Mouse (Mus musculus) liver, embryonic 15.5 days (tissue): ENCODE measurements at regions not wholly inside any gene's neighbourhood (a gene's known extent, or its start where the extent isn't known, plus 50 kb on each side); places are given as distances from the start of the nearest gene placed in this dataset.

Source experiments
- ATAC-seq: fragments of 200-750 bp; cut with Nextera tagmentation; 2 replicates; pipeline ENCODE4 v1.8.0; 2017; ENCODE audit warnings: moderate number of reproducible peaks, mild to moderate bottlenecking, moderate library complexity; ENCODE audit not compliant: insufficient read depth
- H3K27ac ChIP-seq: fragments of 300-500 bp; sonication (generic); replicated peaks from 2 replicates; pipeline ENCODE4 v1.5.1; 2015; ENCODE audit warnings: mild to moderate bottlenecking, inconsistent platforms
- H3K27me3 ChIP-seq: fragments of 300-500 bp; sonication (generic); 2 replicates; pipeline ENCODE4 v1.6.1; 2015; ENCODE audit warnings: mild to moderate bottlenecking, inconsistent platforms
- H3K36me3 ChIP-seq: fragments of 300-500 bp; sonication (generic); replicated peaks from 2 replicates; pipeline ENCODE4 v1.6.1; 2015; ENCODE audit warnings: moderate library complexity, mild to moderate bottlenecking, inconsistent platforms
- H3K4me1 ChIP-seq: fragments of 300-500 bp; sonication (generic); replicated peaks from 2 replicates; pipeline ENCODE4 v1.6.1; 2015; ENCODE audit warnings: inconsistent platforms
- H3K4me2 ChIP-seq: fragments of 300-500 bp; sonication (generic); 2 replicates; pipeline ENCODE4 v1.6.1; 2015; ENCODE audit warnings: moderate library complexity, mild to moderate bottlenecking, inconsistent platforms
- H3K4me3 ChIP-seq: fragments of 300-500 bp; sonication (generic); replicated peaks from 2 replicates; pipeline ENCODE4 v1.5.1; 2015; ENCODE audit warnings: mild to moderate bottlenecking, inconsistent platforms
- H3K9ac ChIP-seq: fragments of 300-500 bp; sonication (generic); 2 replicates; pipeline ENCODE4 v1.6.1; 2015; ENCODE audit warnings: moderate library complexity, mild to moderate bottlenecking, inconsistent platforms
- H3K9me3 ChIP-seq: fragments of 300-500 bp; sonication (generic); replicated peaks from 2 replicates; pipeline ENCODE4 v1.6.1; 2016; ENCODE audit warnings: inconsistent platforms
- WGBS: fragments of 180-500 bp; shearing (Covaris S2); methylation state at CpG from one replicate; pipeline ENCODE4 v1.1.7; 2015; ENCODE audit warnings: mixed read lengths; ENCODE audit not compliant: insufficient replicate concordance; 5-methylcytosine and 5-hydroxymethylcytosine counted together

DNA sequence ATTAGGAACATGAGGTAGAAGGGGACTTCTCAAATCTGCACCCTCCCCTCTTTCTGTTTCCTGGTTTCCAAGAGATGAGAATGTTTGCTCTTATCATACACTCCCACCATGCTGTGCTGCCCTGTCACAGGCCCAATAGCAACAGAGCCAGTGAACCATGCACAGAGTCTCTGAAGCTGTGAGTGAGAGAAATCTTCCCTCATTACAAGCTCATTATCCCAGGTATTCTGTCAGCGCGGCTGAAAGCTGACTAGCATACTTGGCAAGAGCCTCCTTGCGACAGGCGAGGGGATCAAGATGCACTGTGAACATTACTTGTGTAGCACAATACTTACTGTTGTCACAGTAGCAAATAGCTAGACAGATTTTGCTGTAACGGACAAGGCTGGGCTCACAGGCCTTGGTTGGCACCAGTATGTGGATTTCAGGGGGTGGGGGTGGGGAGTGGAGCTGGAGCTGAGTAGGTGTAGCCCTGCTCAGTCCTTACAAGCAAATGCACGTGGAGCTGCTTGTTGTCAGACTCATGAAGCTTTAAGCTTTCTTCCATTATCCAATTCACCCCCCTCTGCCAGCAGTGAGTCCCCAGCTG, 84.2 kb upstream of the Zic3 start:
- 46% methylated on average over 6 of the region's 6 CpGs for WGBS
- no peaks in the 10 kb centered on the region for H3K4me1 ChIP-seq
- no peak overlapping the region for H3K4me3 ChIP-seq
- H3K9me3 ChIP-seq: no peaks in the 10 kb centered on the region
- no peaks in the 10 kb centered on the region for H3K27me3 ChIP-seq
- no peak overlapping the region for H3K4me2 ChIP-seq
- no peak for ATAC-seq
- H3K27ac ChIP-seq: no peak overlapping the region
- no peaks in the 10 kb centered on the region for H3K36me3 ChIP-seq
- no peak overlapping the region for H3K9ac ChIP-seq

GRCm38 (mm10) chrX:57950896-57951295, 71.6 kb upstream of the Zic3 start:
- Histone ChIP-seq H3K9ac (no peak overlapping the region), H3K9me3 (no peaks in the 10 kb centered on the region), H3K36me3 (no peaks in the 10 kb centered on the region), H3K27ac (no peak overlapping the region), H3K4me3 (no peak overlapping the region), H3K27me3 (no peaks in the 10 kb centered on the region), H3K4me2 (no peak overlapping the region), H3K4me1 (no peaks in the 10 kb centered on the region)
- no peak for ATAC-seq
- 45% methylated on average over 2 of the region's 2 CpGs for WGBS

GRCm38 (mm10) chrX:57951301-57951700, 71.2 kb upstream of the Zic3 start:
- Histone ChIP-seq H3K4me2 (no peak overlapping the region), H3K27me3 (no peaks in the 10 kb centered on the region), H3K4me1 (no peaks in the 10 kb centered on the region), H3K9me3 (no peaks in the 10 kb centered on the region), H3K27ac (no peak overlapping the region), H3K36me3 (no peaks in the 10 kb centered on the region), H3K4me3 (no peak overlapping the region), H3K9ac (no peak overlapping the region)
- no peak for ATAC-seq
- 44% methylated on average over 3 of the region's 3 CpGs for WGBS

DNA sequence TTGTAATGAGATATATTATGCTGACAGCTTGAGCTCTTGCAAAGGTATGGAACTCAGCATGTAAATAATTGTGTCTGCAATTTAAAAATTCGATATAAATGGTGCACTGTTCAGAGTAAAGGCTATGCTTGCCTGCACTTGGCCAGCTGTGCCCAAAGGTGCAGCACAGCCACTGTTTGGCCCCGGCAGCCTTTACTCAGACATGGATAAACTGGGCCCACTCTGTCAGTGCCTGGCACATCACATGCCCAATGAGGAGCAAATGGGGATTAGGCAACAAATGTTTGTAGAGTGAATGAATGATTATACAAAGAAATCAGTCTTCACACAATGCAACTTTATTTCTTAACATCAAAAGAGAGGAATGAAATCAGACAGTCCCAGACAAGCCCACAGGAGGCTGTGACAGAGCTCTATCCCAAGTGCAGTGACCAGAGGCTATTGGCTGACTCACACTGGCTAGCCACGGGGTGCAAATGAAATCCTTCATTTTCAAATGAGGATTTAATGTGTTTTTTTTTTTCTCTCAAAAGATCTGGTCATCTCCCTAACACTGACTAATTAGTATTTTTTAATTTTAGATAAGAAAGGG, 67.8 kb upstream of the Zic3 start:
- WGBS: 23% methylated on average over 3 of the region's 3 CpGs
- Histone ChIP-seq H3K4me2 (no peak overlapping the region), H3K4me1 (no peaks in the 10 kb centered on the region), H3K36me3 (no peaks in the 10 kb centered on the region), H3K9me3 (no peaks in the 10 kb centered on the region), H3K27me3 (no peaks in the 10 kb centered on the region), H3K27ac (no peak overlapping the region), H3K4me3 (no peak overlapping the region), H3K9ac (no peak overlapping the region)
- no peak for ATAC-seq
